Mouse (Mus musculus) liver, adult 2 months (tissue): ENCODE results near the gene Atp13a4. TPM values are rescaled to one million over a fixed set of nuclear protein-coding genes. Genes with fewer than 3 reads are reported as not detected.
A peak's percentile ranks its signal among the peaks of the same experiment; 100 is the strongest.

Experiments used
- DNase-seq: peaks from one replicate; pipeline ENCODE4 v3.0.0-alpha.2; 2011; ENCODE audit warnings: low read depth, low spot score; ENCODE audit errors: extremely low read depth
- H3K27ac ChIP-seq: fragments of 200-500 bp; replicated peaks from 2 replicates; pipeline ENCODE4 v1.5.1; 2012; ENCODE audit warnings: low read depth, mild to moderate bottlenecking, control low read depth, inconsistent platforms, low read length; ENCODE audit not compliant: insufficient read depth
- H3K27me3 ChIP-seq: fragments of 200-500 bp; 2 replicates; pipeline ENCODE4 v1.6.1; 2012; ENCODE audit warnings: mild to moderate bottlenecking, moderate library complexity, low read length, inconsistent platforms; ENCODE audit not compliant: control insufficient read depth, insufficient read depth
- H3K36me3 ChIP-seq: fragments of 200-500 bp; 2 replicates; pipeline ENCODE4 v1.6.1; 2012; ENCODE audit warnings: low read length, inconsistent platforms; ENCODE audit not compliant: control insufficient read depth, insufficient read depth
- H3K4me1 ChIP-seq: fragments of 200-500 bp; 2 replicates; pipeline ENCODE4 v1.6.1; 2011; ENCODE audit warnings: low read length; ENCODE audit not compliant: control insufficient read depth, insufficient read depth
- H3K4me3 ChIP-seq: fragments of 200-500 bp; 2 replicates; pipeline ENCODE4 v1.5.1; 2011; ENCODE audit warnings: low read depth, mild to moderate bottlenecking, control low read depth, low read length, moderate library complexity; ENCODE audit not compliant: insufficient read depth
- H3K79me2 ChIP-seq: fragments of 200-500 bp; 2 replicates; pipeline ENCODE4 v1.6.1; 2012; ENCODE audit warnings: inconsistent platforms, mild to moderate bottlenecking, low read length, moderate library complexity; ENCODE audit not compliant: control insufficient read depth, insufficient read depth
- H3K9ac ChIP-seq: fragments of 200-500 bp; 2 replicates; pipeline ENCODE4 v1.6.1; 2012; ENCODE audit warnings: low read depth, mild to moderate bottlenecking, control low read depth, inconsistent platforms, low read length
- CTCF ChIP-seq: fragments of 200-500 bp; IDR thresholded peaks from 2 replicates; pipeline ENCODE4 v1.5.1; 2011; ENCODE audit warnings: low read depth, low read length, control low read depth
- POLR2A ChIP-seq: fragments of 200-500 bp; IDR thresholded peaks from 2 replicates; pipeline ENCODE4 v1.6.1; 2011; ENCODE audit warnings: low read length, control low read depth; ENCODE audit not compliant: insufficient read depth; ENCODE audit errors: extremely low read depth
- WGBS: fragments of 180-500 bp; shearing (Covaris S2); methylation state at CpG from one replicate; pipeline ENCODE4 v1.1.7; 2018; 5-methylcytosine and 5-hydroxymethylcytosine counted together
- polyA plus RNA-seq: library from polyadenylated mRNA; depleted of rRNA; stranded (reverse); fragments of >200 nt; gene quantifications from 2 replicates; pipeline ENCODE4 v1.2.3, GENCODE M21; 2012
- total RNA-seq: library from RNA; depleted of rRNA; stranded (reverse); fragments of >200 nt; gene quantifications from 2 replicates; pipeline ENCODE4 v1.2.3, GENCODE M21; 2014

Atp13a4 gene
- total and polyA plus RNA-seq, 2 experiments: not detected

- Histone ChIP-seq H3K27me3 (no peaks in the 10 kb centered on the region), H3K79me2 (no peaks in the 10 kb centered on the region), H3K4me1 (peaks cover 3% of the 10 kb centered on the region; the same call in 1 of the 2 replicates), H3K36me3 (no peaks in the 10 kb centered on the region), H3K27ac (no peak overlapping the region), H3K4me3 (no peak overlapping the region), H3K9ac (no peak overlapping the region)
- DNase-seq: peak; percentile 49
- TF ChIP-seq POLR2A: no peak
- peak; percentile 60; the same call in 1 of the 2 replicates for TF ChIP-seq CTCF
- 3% methylated on average over 7 of the region's 7 CpGs for WGBS
Measured at GRCm38 (mm10) chr16:29560869-29561268, 16.2 kb upstream of the Atp13a4 start.

DNA sequence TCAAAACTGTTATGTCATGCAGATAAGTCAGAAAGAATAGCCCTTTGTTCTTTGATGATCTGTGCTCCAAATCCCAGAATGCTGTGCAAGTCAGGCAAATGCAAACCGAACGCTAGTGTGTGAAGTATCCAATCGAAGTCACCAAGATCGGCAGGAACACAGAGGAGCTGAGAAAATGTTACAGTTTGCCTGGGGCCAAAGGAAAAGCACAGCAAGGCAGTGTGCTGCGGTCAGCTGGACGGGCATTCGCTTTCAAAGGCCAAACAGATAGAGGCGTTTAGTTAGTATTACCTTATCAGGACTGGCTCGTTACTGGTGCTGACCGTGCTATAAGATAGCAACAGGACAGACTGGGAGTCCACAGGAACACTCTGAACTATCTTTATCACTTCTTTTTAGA is 15.8 kb upstream of the Atp13a4 start:
- H3K27ac ChIP-seq: no peak overlapping the region
- TF ChIP-seq POLR2A (no peak), CTCF (no peak)
- DNase-seq: peak; percentile 35
- no peaks in the 10 kb centered on the region for H3K36me3 ChIP-seq
- 22% methylated on average over 10 of the region's 10 CpGs for WGBS
- H3K4me1 ChIP-seq: peaks cover 3% of the 10 kb centered on the region; the same call in 1 of the 2 replicates
- no peak overlapping the region for H3K4me3 ChIP-seq
- no peaks in the 10 kb centered on the region for H3K79me2 ChIP-seq
- H3K9ac ChIP-seq: no peak overlapping the region
- no peaks in the 10 kb centered on the region for H3K27me3 ChIP-seq

- Histone ChIP-seq H3K79me2 (no peaks in the 10 kb centered on the region), H3K9ac (no peak overlapping the region), H3K36me3 (no peaks in the 10 kb centered on the region), H3K27ac (no peak overlapping the region), H3K4me1 (peaks cover 3% of the 10 kb centered on the region; the same call in 1 of the 2 replicates), H3K4me3 (no peak overlapping the region), H3K27me3 (no peaks in the 10 kb centered on the region)
- DNase-seq: no peak
- TF ChIP-seq CTCF (no peak), POLR2A (no peak)
- 88% methylated on average over 5 of the region's 5 CpGs for WGBS
Measured at GRCm38 (mm10) chr16:29559667-29560066, 15.0 kb upstream of the Atp13a4 start.

GRCm38 (mm10) chr16:29541261-29541683 is 3.4 kb downstream of the Atp13a4 start:
- H3K36me3 ChIP-seq: no peaks in the 10 kb centered on the region
- H3K4me3 ChIP-seq: no peak overlapping the region
- H3K9ac ChIP-seq: no peak overlapping the region
- H3K4me1 ChIP-seq: no peaks in the 10 kb centered on the region
- H3K27me3 ChIP-seq: no peaks in the 10 kb centered on the region
- 56% methylated on average over 11 of the region's 11 CpGs for WGBS
- H3K27ac ChIP-seq: no peak overlapping the region
- no peaks in the 10 kb centered on the region for H3K79me2 ChIP-seq
- no peak for DNase-seq
- TF ChIP-seq CTCF: no peak
- TF ChIP-seq POLR2A: no peak

DNA sequence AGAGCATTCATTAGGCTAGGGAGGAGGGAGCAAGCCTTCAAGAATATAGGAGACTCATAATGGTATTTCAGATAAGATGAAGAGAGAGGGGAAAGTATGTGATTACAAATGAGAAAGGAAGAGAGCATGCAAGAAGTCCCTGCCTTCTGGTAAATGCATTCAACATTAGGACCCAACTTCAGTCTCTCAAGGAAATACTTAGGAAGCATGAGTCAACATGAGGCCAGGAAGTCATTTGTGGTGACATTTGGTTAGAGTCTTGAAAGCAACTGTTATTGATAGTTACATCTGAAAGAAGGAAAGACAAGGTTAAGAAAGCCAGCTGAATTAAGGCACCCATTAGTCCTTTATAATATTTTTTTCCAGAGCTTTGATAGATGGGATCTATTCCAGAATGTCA is 4.8 kb downstream of the Atp13a4 start:
- H3K27ac ChIP-seq: no peak overlapping the region
- H3K79me2 ChIP-seq: no peaks in the 10 kb centered on the region
- no peaks in the 10 kb centered on the region for H3K36me3 ChIP-seq
- H3K27me3 ChIP-seq: no peaks in the 10 kb centered on the region
- DNase-seq: no peak
- TF ChIP-seq CTCF: no peak
- TF ChIP-seq POLR2A: no peak
- H3K4me1 ChIP-seq: no peaks in the 10 kb centered on the region
- no peak overlapping the region for H3K4me3 ChIP-seq
- H3K9ac ChIP-seq: no peak overlapping the region

GRCm38 (mm10) chr16:29536411-29537204 is 8.1 kb downstream of the Atp13a4 start:
- H3K36me3 ChIP-seq: no peaks in the 10 kb centered on the region
- TF ChIP-seq CTCF (no peak), POLR2A (no peak)
- H3K27ac ChIP-seq: no peak overlapping the region
- H3K79me2 ChIP-seq: no peaks in the 10 kb centered on the region
- no peaks in the 10 kb centered on the region for H3K4me1 ChIP-seq
- H3K9ac ChIP-seq: no peak overlapping the region
- 70% methylated on average over 15 of the region's 15 CpGs for WGBS
- H3K27me3 ChIP-seq: no peaks in the 10 kb centered on the region
- H3K4me3 ChIP-seq: no peak overlapping the region
- DNase-seq: no peak
